Mouse (Mus musculus): ENCODE results near the gene Aph1b. TPM values are rescaled to one million over a fixed set of nuclear protein-coding genes. Genes with fewer than 3 reads are reported as not detected.

Aph1b gene
- 0.49 TPM for polyA plus RNA-seq (2017; shearing (Covaris generic))

DNA sequence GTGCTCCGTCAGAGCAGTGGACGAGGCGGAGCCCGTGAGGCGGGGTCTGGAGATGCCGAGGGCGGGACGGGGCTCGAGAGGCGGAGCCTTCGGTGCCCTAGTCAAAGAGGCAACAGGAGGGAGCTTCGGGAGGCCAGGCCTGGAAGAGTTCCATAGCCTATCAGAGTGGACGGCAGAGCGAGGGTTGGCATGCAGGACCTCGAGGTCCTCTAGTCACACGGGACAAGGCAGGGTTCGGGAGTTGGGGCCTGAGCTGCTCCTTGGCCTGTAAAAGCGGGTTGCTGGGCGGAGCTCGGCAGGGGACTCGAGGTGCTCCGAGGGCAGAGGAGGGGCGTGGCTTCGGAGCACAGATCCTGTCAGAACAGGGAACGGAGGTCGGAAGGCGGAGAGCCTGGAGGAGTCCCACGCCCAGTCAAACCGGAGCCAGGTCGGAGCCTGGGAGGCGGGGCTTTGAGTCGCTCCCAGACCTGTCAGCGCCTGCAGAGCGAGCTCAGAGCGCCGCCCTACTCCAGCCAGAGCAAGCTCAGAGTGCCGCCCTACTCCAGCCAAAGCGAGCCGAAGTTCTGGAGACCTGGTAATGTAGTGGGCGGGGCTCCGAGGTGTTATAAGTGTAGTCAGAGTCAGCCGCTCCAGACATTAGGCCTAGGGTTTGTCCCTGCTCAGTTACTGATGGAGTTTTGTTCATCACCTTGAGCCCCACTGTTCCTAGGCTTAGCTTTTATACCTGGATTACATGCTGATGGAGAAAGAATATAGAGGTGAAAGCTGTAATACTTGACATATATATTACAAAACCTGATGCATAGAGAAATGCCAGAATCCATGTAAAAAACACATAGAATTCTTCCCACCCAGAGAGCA, at the start of gene Aph1b:
Gene Aph1b (minus strand): TSS at position 27 of the 861 bp plus-strand sequence.

DNA sequence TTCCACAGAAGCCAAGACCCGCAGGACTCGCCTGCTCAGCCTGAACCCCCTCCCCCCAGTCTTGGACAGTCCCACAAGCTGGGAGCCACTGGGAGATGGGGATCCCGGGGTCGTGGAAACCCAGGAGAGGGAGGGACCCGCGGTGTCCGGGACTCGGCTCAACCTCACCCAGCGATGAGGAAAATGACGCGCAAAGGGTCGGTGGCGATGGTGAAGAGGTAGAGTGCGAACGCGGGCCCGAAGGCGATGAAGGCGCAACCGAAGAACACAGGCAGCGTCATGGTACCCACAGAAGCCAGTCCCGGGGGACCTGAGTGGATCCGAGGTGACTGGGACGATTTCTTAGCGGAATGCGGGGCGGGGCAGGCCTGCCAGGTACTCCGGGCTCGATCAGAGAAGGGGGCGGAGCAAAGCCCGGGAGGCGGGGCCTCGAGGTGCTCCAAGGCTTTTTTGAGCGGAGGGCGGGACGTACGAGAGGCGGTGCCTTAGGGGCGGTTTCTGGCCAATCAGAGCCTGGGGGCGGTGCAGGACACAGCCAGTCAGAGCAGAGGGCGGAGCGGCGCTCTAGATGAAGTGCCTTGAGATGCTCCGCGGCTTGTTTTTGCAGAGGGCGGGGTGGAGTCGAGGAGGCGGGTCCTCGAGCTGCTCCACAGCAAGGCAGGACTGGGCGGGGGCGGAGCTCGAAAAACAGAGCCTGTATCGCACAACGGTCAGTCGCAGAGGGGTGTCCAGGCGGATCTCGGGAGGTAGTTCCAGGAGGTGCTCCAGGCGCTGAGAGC, 39.2 kb upstream of the Aph1b start, which contains the start of gene Aph1c:
Gene Aph1c (minus strand): TSS at position 409 of the 779 bp plus-strand sequence.

GRCm38 (mm10) chr9:66796739-66797138, 1.4 kb upstream of the Aph1b start, which contains the start of gene Gm10647:
Gene Gm10647 (plus strand): TSS chr9:66797039.

Other genes starting within 250 kb of the Aph1b start
- gene Usp3, start 202.3 kb downstream of the Aph1b start, polyA plus RNA-seq (2017; shearing (Covaris generic)): 154 TPM
- 1.3 TPM for gene Car12, start 81.8 kb downstream of the Aph1b start, polyA plus RNA-seq (2017; shearing (Covaris generic))
- not detected for gene Gm10647, start 1.5 kb upstream of the Aph1b start, polyA plus RNA-seq (2017; shearing (Covaris generic))
- gene Aph1c, start 39.2 kb upstream of the Aph1b start, polyA plus RNA-seq (2017; shearing (Covaris generic)): 0.27 TPM
- 263 TPM for gene Rab8b, start 124.2 kb upstream of the Aph1b start, polyA plus RNA-seq (2017; shearing (Covaris generic))
- gene Rps27l, start 150.6 kb upstream of the Aph1b start, polyA plus RNA-seq (2017; shearing (Covaris generic)): 73.5 TPM
- gene Lactb, start 180.0 kb upstream of the Aph1b start, polyA plus RNA-seq (2017; shearing (Covaris generic)): 16.5 TPM

Data from effector memory CD4-positive, alpha-beta T cell, adult 5 months (primary cell).